Mouse (Mus musculus): Measurements from ENCODE around the gene Krt36. TPM values are rescaled to one million over a fixed set of nuclear protein-coding genes. Genes with fewer than 3 reads are reported as not detected.

The Krt36 gene
- polyA plus RNA-seq, 1 experiment from 2014 or later = not detected

DNA sequence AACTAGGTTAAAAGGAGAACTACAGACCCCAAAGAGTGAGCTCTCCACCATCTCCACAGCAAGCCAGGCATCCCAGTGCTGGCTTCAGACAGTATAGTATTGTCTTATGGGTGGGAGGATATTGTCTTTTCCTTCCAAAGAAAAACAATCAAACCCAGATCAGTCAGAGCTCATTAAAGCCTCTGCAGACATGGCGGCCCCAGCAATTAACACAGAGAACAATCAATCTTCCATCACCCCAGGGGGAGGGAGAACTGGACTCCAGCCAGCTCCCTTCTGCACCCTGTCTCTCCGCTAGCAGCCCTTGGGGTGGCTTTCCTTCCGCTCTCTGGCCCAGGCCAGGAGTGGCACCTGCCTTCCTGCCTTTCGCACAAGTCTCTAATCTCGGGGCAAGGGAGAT, 32.3 kb upstream of the Krt36 start:
- no peak overlapping the region for H3K9ac ChIP-seq (replicated peaks; ENCODE audit: low read depth, low read length)
- H3K27ac ChIP-seq (ENCODE audit: low read length) = no peak overlapping the region
- WGBS = 20% methylated on average over 5 of the region's 5 CpGs
- H3K4me2 ChIP-seq (ENCODE audit: low read length) = no peak overlapping the region
- H3K27me3 ChIP-seq (replicated peaks; ENCODE audit: control insufficient read depth, insufficient read depth, low read length) = no peaks in the 10 kb centered on the region
- no peaks in the 10 kb centered on the region for H3K36me3 ChIP-seq (ENCODE audit: control insufficient read depth, insufficient read depth)
- ATAC-seq = peak; percentile 61; the same call in 1 of the 2 replicates
- peaks cover 6% of the 10 kb centered on the region; the same call in 1 of the 2 replicates for H3K4me1 ChIP-seq (replicated peaks; ENCODE audit: control insufficient read depth, insufficient read depth, low read length)
- no peaks in the 10 kb centered on the region for H3K9me3 ChIP-seq (ENCODE audit: control insufficient read depth, low read length)
- no peak overlapping the region for H3K4me3 ChIP-seq (replicated peaks; ENCODE audit: low read length)

DNA sequence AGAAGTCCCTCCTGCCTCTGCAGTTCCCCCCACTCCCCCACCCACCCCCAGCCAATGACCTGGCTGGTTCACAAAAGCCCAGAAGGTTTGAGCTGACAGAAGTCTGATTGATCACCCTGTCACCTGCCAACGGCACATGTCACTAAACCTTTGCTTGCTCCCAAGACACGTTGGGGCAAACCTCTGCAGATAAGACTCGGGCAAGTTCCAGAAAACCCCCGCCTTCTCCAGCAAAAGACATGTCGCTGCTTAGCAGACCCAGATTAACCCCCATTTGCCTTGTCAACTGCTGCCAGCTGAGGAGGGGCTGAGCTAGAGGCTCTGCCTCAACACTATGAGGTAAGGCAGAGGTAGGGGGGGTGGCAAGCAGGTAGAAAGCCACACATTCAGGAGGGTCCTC, 31.1 kb upstream of the Krt36 start:
- ATAC-seq = no peak

DNA sequence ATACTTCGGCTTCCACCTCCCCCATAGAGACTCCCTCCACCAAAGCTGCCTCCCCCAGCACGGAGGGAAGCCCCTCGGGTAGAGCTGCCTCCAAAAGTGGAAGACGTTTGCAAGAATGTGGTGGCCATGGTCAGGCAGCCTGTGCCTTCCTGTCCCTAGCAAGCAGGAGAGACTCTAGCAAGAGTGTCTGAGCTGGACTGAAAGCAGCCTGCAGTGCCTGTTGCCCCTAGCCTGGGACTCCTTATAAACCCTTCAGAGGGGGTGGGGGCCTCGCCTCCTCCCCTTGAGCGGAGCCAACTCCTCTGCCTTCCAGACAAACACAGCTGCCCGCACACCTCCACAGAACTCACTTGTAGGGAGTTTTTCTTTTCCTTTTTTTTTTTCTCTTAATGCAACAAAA, 30.3 kb upstream of the Krt36 start, which contains the start of gene Krt15:
Gene Krt15, minus strand, starts transcription at position 198 of the 400 bp plus-strand sequence.
- no peak within 1 kb of the TSS for H3K4me2 ChIP-seq (ENCODE audit: low read length)
- no peaks in the 10 kb centered on the region for H3K36me3 ChIP-seq (ENCODE audit: control insufficient read depth, insufficient read depth)
- no peak within 1 kb of the TSS for H3K4me3 ChIP-seq (replicated peaks; ENCODE audit: low read length)
- no peak for ATAC-seq
- H3K27ac ChIP-seq (ENCODE audit: low read length) = no peak within 1 kb of the TSS
- no peaks in the 10 kb centered on the region for H3K9me3 ChIP-seq (ENCODE audit: control insufficient read depth, low read length)
- no peaks in the 10 kb centered on the region for H3K27me3 ChIP-seq (replicated peaks; ENCODE audit: control insufficient read depth, insufficient read depth, low read length)
- H3K4me1 ChIP-seq (replicated peaks; ENCODE audit: control insufficient read depth, insufficient read depth, low read length) = peaks cover 6% of the 10 kb centered on the region; the same call in 1 of the 2 replicates
- 66% methylated on average over 7 of the region's 7 CpGs for WGBS
- no peak within 1 kb of the TSS for H3K9ac ChIP-seq (replicated peaks; ENCODE audit: low read depth, low read length)

More for the DNA sequence above, 31.1 kb upstream of the Krt36 start:
- Histone ChIP-seq H3K27me3 (replicated peaks; ENCODE audit: control insufficient read depth, insufficient read depth, low read length) (no peaks in the 10 kb centered on the region), H3K4me1 (replicated peaks; ENCODE audit: control insufficient read depth, insufficient read depth, low read length) (peaks cover 6% of the 10 kb centered on the region; the same call in 1 of the 2 replicates), H3K4me2 (ENCODE audit: low read length) (no peak overlapping the region), H3K36me3 (ENCODE audit: control insufficient read depth, insufficient read depth) (no peaks in the 10 kb centered on the region), H3K9me3 (ENCODE audit: control insufficient read depth, low read length) (no peaks in the 10 kb centered on the region), H3K4me3 (replicated peaks; ENCODE audit: low read length) (no peak overlapping the region), H3K27ac (ENCODE audit: low read length) (no peak overlapping the region), H3K9ac (replicated peaks; ENCODE audit: low read depth, low read length) (no peak overlapping the region)
- WGBS = 37% methylated on average over 5 of the region's 5 CpGs

DNA sequence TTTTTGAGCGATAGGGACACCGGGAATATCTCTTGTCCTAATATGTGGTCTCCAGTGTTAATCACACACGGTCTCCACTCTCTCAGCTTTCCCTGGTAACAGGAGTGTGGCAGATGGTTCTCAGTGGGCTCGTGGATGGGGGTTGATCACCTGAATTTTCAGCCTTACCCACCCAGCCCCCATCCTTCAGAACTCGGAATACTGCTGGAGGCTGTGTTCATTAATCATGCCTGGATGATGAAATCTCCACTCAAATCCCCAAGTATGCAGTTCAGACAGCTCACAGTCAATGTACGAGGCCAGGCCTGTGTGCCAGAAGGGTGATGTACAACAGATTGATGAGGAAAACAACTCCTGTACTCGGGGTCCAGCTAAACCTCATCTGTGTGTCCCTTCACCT, 19.5 kb upstream of the Krt36 start:
- H3K36me3 ChIP-seq (ENCODE audit: control insufficient read depth, insufficient read depth) = no peaks in the 10 kb centered on the region
- 88% methylated on average over 7 of the region's 7 CpGs for WGBS
- no peak overlapping the region for H3K4me3 ChIP-seq (replicated peaks; ENCODE audit: low read length)
- H3K4me2 ChIP-seq (ENCODE audit: low read length) = no peak overlapping the region
- H3K27ac ChIP-seq (ENCODE audit: low read length) = no peak overlapping the region
- no peaks in the 10 kb centered on the region for H3K9me3 ChIP-seq (ENCODE audit: control insufficient read depth, low read length)
- ATAC-seq = no peak
- no peaks in the 10 kb centered on the region for H3K27me3 ChIP-seq (replicated peaks; ENCODE audit: control insufficient read depth, insufficient read depth, low read length)
- H3K4me1 ChIP-seq (replicated peaks; ENCODE audit: control insufficient read depth, insufficient read depth, low read length) = no peaks in the 10 kb centered on the region
- H3K9ac ChIP-seq (replicated peaks; ENCODE audit: low read depth, low read length) = no peak overlapping the region

DNA sequence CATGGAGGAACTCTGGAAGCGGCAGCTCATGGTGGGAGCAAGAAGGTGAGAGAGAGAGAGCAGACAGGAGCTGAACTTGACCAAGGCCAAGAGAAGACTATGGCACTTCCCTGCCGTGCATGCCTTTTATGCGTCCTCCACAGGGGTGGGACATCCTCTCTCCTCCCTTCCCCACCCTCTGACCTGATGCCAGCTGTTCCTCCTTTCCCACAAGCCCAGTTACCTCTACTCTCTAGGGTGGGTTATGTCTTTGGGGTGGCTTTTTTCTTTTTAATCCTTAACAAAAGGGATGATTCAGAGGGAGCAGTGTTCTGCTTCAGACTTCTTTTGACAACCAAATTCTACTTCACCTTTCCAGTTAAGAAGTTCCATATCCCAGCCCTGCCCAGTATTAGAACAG, 16.0 kb upstream of the Krt36 start, which contains the start of gene Krt13:
Gene Krt13, minus strand, starts transcription at position 101 of the 400 bp plus-strand sequence.
- Histone ChIP-seq H3K4me2 (ENCODE audit: low read length) (no peak within 1 kb of the TSS), H3K4me1 (replicated peaks; ENCODE audit: control insufficient read depth, insufficient read depth, low read length) (no peaks in the 10 kb centered on the region), H3K27me3 (replicated peaks; ENCODE audit: control insufficient read depth, insufficient read depth, low read length) (no peaks in the 10 kb centered on the region), H3K36me3 (ENCODE audit: control insufficient read depth, insufficient read depth) (no peaks in the 10 kb centered on the region), H3K9ac (replicated peaks; ENCODE audit: low read depth, low read length) (no peak within 1 kb of the TSS), H3K9me3 (ENCODE audit: control insufficient read depth, low read length) (no peaks in the 10 kb centered on the region), H3K27ac (ENCODE audit: low read length) (no peak within 1 kb of the TSS), H3K4me3 (replicated peaks; ENCODE audit: low read length) (no peak within 1 kb of the TSS)
- 92% methylated on average over 3 of the region's 3 CpGs for WGBS
- no peak for ATAC-seq

DNA sequence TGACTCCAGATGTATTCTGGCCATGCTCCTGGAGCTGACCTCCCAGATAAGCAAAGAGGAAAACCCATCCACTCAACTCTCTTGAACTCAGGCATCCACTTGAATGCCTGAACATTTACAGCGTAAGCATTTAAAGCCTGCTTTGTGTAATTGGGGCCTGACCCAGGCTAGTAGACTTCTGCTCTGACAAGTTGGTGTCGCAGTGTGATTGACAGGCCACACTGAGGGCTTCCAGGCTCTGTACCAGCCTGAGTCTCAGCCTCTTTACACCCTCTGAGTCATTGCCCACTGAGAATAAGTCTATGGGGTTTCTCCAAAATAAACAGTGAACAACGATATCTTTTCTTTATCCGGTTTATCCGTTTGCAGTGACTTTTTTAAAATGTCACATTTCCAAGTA, 14.9 kb upstream of the Krt36 start:
- WGBS = 93% methylated on average over 5 of the region's 5 CpGs
- H3K27me3 ChIP-seq (replicated peaks; ENCODE audit: control insufficient read depth, insufficient read depth, low read length) = no peaks in the 10 kb centered on the region
- ATAC-seq = no peak
- H3K36me3 ChIP-seq (ENCODE audit: control insufficient read depth, insufficient read depth) = no peaks in the 10 kb centered on the region
- H3K27ac ChIP-seq (ENCODE audit: low read length) = no peak overlapping the region
- H3K9ac ChIP-seq (replicated peaks; ENCODE audit: low read depth, low read length) = no peak overlapping the region
- no peaks in the 10 kb centered on the region for H3K9me3 ChIP-seq (ENCODE audit: control insufficient read depth, low read length)
- no peak overlapping the region for H3K4me3 ChIP-seq (replicated peaks; ENCODE audit: low read length)
- H3K4me1 ChIP-seq (replicated peaks; ENCODE audit: control insufficient read depth, insufficient read depth, low read length) = no peaks in the 10 kb centered on the region
- no peak overlapping the region for H3K4me2 ChIP-seq (ENCODE audit: low read length)

DNA sequence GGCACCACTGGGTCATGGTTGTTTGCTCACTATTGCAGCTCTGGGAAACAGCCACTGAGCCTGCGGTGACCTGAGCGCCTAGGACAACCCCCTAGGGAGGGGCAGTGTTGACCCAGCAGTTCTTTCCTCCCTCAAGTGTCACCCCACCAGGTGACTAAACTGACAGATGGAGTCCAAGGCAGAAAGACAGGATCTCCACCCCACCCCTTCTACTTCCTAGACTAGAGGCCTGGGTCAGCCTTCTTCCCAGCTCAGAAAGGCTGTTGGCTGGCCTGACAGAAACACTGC, 8.3 kb upstream of the Krt36 start:
- Histone ChIP-seq H3K4me2 (ENCODE audit: low read length) (no peak overlapping the region), H3K4me1 (replicated peaks; ENCODE audit: control insufficient read depth, insufficient read depth, low read length) (no peaks in the 10 kb centered on the region), H3K9ac (replicated peaks; ENCODE audit: low read depth, low read length) (no peak overlapping the region), H3K27me3 (replicated peaks; ENCODE audit: control insufficient read depth, insufficient read depth, low read length) (no peaks in the 10 kb centered on the region), H3K27ac (ENCODE audit: low read length) (no peak overlapping the region), H3K4me3 (replicated peaks; ENCODE audit: low read length) (no peak overlapping the region), H3K9me3 (ENCODE audit: control insufficient read depth, low read length) (no peaks in the 10 kb centered on the region), H3K36me3 (ENCODE audit: control insufficient read depth, insufficient read depth) (no peaks in the 10 kb centered on the region)
- WGBS = 90% methylated on average over 2 of the region's 2 CpGs
- no peak for ATAC-seq

DNA sequence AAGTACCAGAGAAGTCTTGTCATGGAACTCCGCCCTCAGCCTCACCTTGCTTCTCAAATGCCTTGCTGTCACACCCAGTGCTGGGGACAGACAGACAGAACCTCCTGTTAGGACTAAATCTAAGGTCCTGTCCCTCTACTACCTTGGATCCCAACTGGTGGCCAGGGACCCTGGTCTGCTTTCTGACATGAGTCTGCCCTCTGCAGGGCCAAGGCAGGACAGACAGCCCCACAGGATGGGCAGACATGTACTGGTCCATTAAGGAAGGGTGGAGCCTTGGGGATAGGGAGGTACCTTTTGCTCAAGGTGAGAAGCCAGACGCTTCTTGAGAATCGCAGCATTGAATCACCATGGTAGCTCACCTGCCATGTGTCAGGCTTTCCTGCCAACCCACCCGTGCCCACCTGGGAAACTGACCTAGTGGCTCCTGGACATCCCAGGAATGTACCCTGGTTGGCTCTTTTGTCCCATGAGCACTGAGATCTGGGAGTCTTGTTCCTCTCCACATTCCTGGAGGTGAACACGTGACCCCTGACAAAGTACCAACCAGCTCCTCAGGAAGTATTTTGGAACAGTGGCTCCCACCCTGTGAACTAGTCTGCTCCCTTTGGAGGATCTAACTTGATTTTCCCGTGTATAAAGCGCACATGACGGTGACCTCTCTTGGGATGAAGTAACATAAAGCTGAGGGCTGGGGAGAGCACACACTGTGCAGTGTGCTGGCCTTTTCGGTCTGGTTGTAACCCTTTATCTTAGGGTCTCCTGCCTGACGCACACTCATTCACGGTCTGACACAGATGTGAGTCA, 7.7 kb upstream of the Krt36 start:
- ATAC-seq = no peak
- H3K27ac ChIP-seq (ENCODE audit: low read length) = no peak overlapping the region
- WGBS = 91% methylated on average over 11 of the region's 11 CpGs

DNA sequence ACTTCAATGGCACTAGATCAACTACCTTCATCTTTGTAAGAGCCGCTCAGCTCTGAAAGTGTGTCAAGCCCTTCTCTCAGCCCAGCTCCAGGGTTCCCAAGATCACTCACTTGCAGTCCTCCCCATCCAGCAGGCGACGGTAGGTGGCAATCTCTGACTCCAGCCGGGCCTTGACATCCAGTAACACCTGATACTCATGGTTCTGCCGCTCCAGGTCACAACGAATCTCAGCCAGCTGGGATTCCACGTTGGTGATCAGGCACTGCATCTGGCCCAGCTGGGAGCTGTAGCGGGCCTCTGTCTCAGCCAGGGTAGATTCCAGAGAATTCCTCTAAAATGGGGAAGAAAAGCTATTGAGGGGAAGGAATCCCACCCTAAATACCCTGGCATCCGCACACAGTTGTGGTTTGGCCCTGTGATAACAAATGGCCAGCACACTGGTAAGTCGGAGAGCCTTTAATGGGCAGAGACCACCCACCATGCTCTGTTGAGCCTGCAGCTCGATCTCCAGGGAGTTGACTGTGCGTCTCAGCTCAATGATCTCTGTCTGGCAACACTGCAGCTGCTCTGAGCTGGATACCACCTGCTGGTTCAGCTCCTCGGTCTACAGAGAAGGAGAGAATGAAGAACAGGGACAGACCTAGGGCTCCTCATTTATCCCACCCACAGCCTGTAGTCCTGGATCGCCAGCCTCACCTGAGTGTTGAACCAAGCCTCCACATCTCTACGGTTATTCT, 2.6 kb downstream of the Krt36 start:
- Histone ChIP-seq H3K4me3 (replicated peaks; ENCODE audit: low read length) (no peak overlapping the region), H3K9me3 (ENCODE audit: control insufficient read depth, low read length) (no peaks in the 10 kb centered on the region), H3K27ac (ENCODE audit: low read length) (no peak overlapping the region), H3K9ac (replicated peaks; ENCODE audit: low read depth, low read length) (no peak overlapping the region), H3K4me2 (ENCODE audit: low read length) (no peak overlapping the region), H3K36me3 (ENCODE audit: control insufficient read depth, insufficient read depth) (no peaks in the 10 kb centered on the region), H3K27me3 (replicated peaks; ENCODE audit: control insufficient read depth, insufficient read depth, low read length) (no peaks in the 10 kb centered on the region), H3K4me1 (replicated peaks; ENCODE audit: control insufficient read depth, insufficient read depth, low read length) (no peaks in the 10 kb centered on the region)
- no peak for ATAC-seq
- WGBS = 66% methylated on average over 15 of the region's 15 CpGs

More for the DNA sequence above, 7.7 kb upstream of the Krt36 start:
- Histone ChIP-seq H3K27me3 (replicated peaks; ENCODE audit: control insufficient read depth, insufficient read depth, low read length) (no peaks in the 10 kb centered on the region), H3K9me3 (ENCODE audit: control insufficient read depth, low read length) (no peaks in the 10 kb centered on the region), H3K4me2 (ENCODE audit: low read length) (no peak overlapping the region), H3K4me3 (replicated peaks; ENCODE audit: low read length) (no peak overlapping the region), H3K36me3 (ENCODE audit: control insufficient read depth, insufficient read depth) (no peaks in the 10 kb centered on the region), H3K4me1 (replicated peaks; ENCODE audit: control insufficient read depth, insufficient read depth, low read length) (no peaks in the 10 kb centered on the region), H3K9ac (replicated peaks; ENCODE audit: low read depth, low read length) (no peak overlapping the region)

Data from forebrain, embryonic 16.5 days (tissue).